Mouse (Mus musculus) liver, embryonic 15.5 days (tissue): ENCODE data around the gene 2010111I01Rik. TPM values are rescaled to one million over a fixed set of nuclear protein-coding genes. Genes with fewer than 3 reads are reported as not detected.
A peak's percentile ranks its signal among the peaks of the same experiment; 100 is the strongest.

Source experiments
- ATAC-seq: fragments of 200-750 bp; cut with Nextera tagmentation; 2 replicates; pipeline ENCODE4 v1.8.0; 2017; ENCODE audit warnings: moderate number of reproducible peaks, mild to moderate bottlenecking, moderate library complexity; ENCODE audit not compliant: insufficient read depth
- H3K27ac ChIP-seq: fragments of 300-500 bp; sonication (generic); replicated peaks from 2 replicates; pipeline ENCODE4 v1.5.1; 2015; ENCODE audit warnings: mild to moderate bottlenecking, inconsistent platforms
- H3K27me3 ChIP-seq: fragments of 300-500 bp; sonication (generic); 2 replicates; pipeline ENCODE4 v1.6.1; 2015; ENCODE audit warnings: mild to moderate bottlenecking, inconsistent platforms
- H3K36me3 ChIP-seq: fragments of 300-500 bp; sonication (generic); replicated peaks from 2 replicates; pipeline ENCODE4 v1.6.1; 2015; ENCODE audit warnings: moderate library complexity, mild to moderate bottlenecking, inconsistent platforms
- H3K4me1 ChIP-seq: fragments of 300-500 bp; sonication (generic); replicated peaks from 2 replicates; pipeline ENCODE4 v1.6.1; 2015; ENCODE audit warnings: inconsistent platforms
- H3K4me2 ChIP-seq: fragments of 300-500 bp; sonication (generic); 2 replicates; pipeline ENCODE4 v1.6.1; 2015; ENCODE audit warnings: moderate library complexity, mild to moderate bottlenecking, inconsistent platforms
- H3K4me3 ChIP-seq: fragments of 300-500 bp; sonication (generic); replicated peaks from 2 replicates; pipeline ENCODE4 v1.5.1; 2015; ENCODE audit warnings: mild to moderate bottlenecking, inconsistent platforms
- H3K9ac ChIP-seq: fragments of 300-500 bp; sonication (generic); 2 replicates; pipeline ENCODE4 v1.6.1; 2015; ENCODE audit warnings: moderate library complexity, mild to moderate bottlenecking, inconsistent platforms
- H3K9me3 ChIP-seq: fragments of 300-500 bp; sonication (generic); replicated peaks from 2 replicates; pipeline ENCODE4 v1.6.1; 2016; ENCODE audit warnings: inconsistent platforms
- WGBS: fragments of 180-500 bp; shearing (Covaris S2); methylation state at CpG from one replicate; pipeline ENCODE4 v1.1.7; 2015; ENCODE audit warnings: mixed read lengths; ENCODE audit not compliant: insufficient replicate concordance; 5-methylcytosine and 5-hydroxymethylcytosine counted together
- polyA plus RNA-seq: library from polyadenylated mRNA; unstranded; fragments of >200 nt; fragmentation: Nextera tagmentation; extraction: Ambion mirVana; gene quantifications from 2 replicates; pipeline ENCODE4 v1.2.1, GENCODE M21; 2015

Gene 2010111I01Rik
- polyA plus RNA-seq, 1 experiment from 2014 or later = 14.6 TPM

- H3K4me3 ChIP-seq = no peak overlapping the region
- peaks cover 3% of the 10 kb centered on the region; the same call in 1 of the 2 replicates for H3K4me1 ChIP-seq
- no peak for ATAC-seq
- no peak overlapping the region for H3K9ac ChIP-seq
- no peaks in the 10 kb centered on the region for H3K9me3 ChIP-seq
- 66% methylated on average over 8 of the region's 8 CpGs for WGBS
- H3K4me2 ChIP-seq = no peak overlapping the region
- H3K27me3 ChIP-seq = no peaks in the 10 kb centered on the region
- no peaks in the 10 kb centered on the region for H3K36me3 ChIP-seq
- 0 out of 2 replicates have a peak overlapping the region, but pooled peaks have one; percentile 35 for H3K27ac ChIP-seq
Observed at GRCm38 (mm10) chr13:63097440-63097930, 132.8 kb downstream of the 2010111I01Rik start.

GRCm38 (mm10) chr13:63101761-63102160, 137.1 kb downstream of the 2010111I01Rik start:
- H3K4me2 ChIP-seq = no peak overlapping the region
- H3K27ac ChIP-seq = no peak overlapping the region
- H3K9me3 ChIP-seq = no peaks in the 10 kb centered on the region
- H3K36me3 ChIP-seq = no peaks in the 10 kb centered on the region
- H3K27me3 ChIP-seq = no peaks in the 10 kb centered on the region
- no peak overlapping the region for H3K9ac ChIP-seq
- ATAC-seq = no peak
- no peaks in the 10 kb centered on the region; the same call in 1 of the 2 replicates for H3K4me1 ChIP-seq
- 67% methylated on average over 12 of the region's 12 CpGs for WGBS
- H3K4me3 ChIP-seq = no peak overlapping the region

- Histone ChIP-seq H3K9ac (no peak overlapping the region), H3K36me3 (no peaks in the 10 kb centered on the region), H3K4me1 (no peaks in the 10 kb centered on the region), H3K9me3 (no peaks in the 10 kb centered on the region), H3K4me3 (no peak overlapping the region), H3K27me3 (no peaks in the 10 kb centered on the region), H3K27ac (no peak overlapping the region), H3K4me2 (no peak overlapping the region)
- WGBS = 51% methylated on average over 8 of the region's 8 CpGs
- ATAC-seq = no peak
Observed at GRCm38 (mm10) chr13:63102848-63103585, 138.3 kb downstream of the 2010111I01Rik start.

GRCm38 (mm10) chr13:63106574-63106973, 141.9 kb downstream of the 2010111I01Rik start:
- 63% methylated on average over 2 of the region's 2 CpGs for WGBS
- no peak overlapping the region for H3K4me2 ChIP-seq
- no peak overlapping the region for H3K27ac ChIP-seq

DNA sequence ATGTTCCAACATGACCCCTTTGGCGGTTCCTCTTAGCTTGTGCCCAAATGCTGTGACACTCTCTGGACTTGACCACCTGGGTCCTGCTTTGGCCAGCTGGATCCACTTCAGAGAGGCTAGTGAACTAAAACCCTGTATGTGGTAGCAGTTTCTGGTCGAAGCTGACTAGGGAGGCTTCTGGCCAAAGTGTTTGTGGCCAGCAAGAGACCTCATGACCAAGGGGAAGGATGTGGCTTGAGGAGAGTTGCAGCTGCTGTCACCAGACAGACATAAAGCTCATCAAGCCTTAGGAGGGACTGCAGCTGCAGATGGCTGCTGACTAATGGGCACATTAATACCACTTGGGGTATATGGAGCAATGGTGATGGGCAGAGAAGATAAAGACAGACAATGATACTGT, 143.9 kb downstream of the 2010111I01Rik start:
- Histone ChIP-seq H3K9ac (no peak overlapping the region), H3K4me2 (no peak overlapping the region), H3K27ac (no peak overlapping the region), H3K4me3 (no peak overlapping the region), H3K27me3 (no peaks in the 10 kb centered on the region), H3K4me1 (peaks cover 11% of the 10 kb centered on the region; the same call in 1 of the 2 replicates), H3K36me3 (no peaks in the 10 kb centered on the region), H3K9me3 (no peaks in the 10 kb centered on the region)
- ATAC-seq = no peak
- WGBS = 26% methylated on average over 2 of the region's 2 CpGs

More at GRCm38 (mm10) chr13:63106574-63106973, 141.9 kb downstream of the 2010111I01Rik start:
- no peak for ATAC-seq
- no peaks in the 10 kb centered on the region for H3K27me3 ChIP-seq
- H3K4me1 ChIP-seq = no peaks in the 10 kb centered on the region
- H3K9ac ChIP-seq = no peak overlapping the region
- no peak overlapping the region for H3K4me3 ChIP-seq
- no peaks in the 10 kb centered on the region for H3K9me3 ChIP-seq
- H3K36me3 ChIP-seq = no peaks in the 10 kb centered on the region

GRCm38 (mm10) chr13:63111297-63112042, 146.8 kb downstream of the 2010111I01Rik start:
- no peaks in the 10 kb centered on the region for H3K36me3 ChIP-seq
- H3K4me1 ChIP-seq = peaks cover 27% of the 10 kb centered on the region
- no peaks in the 10 kb centered on the region for H3K9me3 ChIP-seq
- no peaks in the 10 kb centered on the region for H3K27me3 ChIP-seq
- 53% methylated on average over 5 of the region's 5 CpGs for WGBS
- no peak overlapping the region for H3K9ac ChIP-seq
- no peak overlapping the region for H3K27ac ChIP-seq
- ATAC-seq = no peak
- H3K4me3 ChIP-seq = no peak overlapping the region
- H3K4me2 ChIP-seq = no peak overlapping the region

DNA sequence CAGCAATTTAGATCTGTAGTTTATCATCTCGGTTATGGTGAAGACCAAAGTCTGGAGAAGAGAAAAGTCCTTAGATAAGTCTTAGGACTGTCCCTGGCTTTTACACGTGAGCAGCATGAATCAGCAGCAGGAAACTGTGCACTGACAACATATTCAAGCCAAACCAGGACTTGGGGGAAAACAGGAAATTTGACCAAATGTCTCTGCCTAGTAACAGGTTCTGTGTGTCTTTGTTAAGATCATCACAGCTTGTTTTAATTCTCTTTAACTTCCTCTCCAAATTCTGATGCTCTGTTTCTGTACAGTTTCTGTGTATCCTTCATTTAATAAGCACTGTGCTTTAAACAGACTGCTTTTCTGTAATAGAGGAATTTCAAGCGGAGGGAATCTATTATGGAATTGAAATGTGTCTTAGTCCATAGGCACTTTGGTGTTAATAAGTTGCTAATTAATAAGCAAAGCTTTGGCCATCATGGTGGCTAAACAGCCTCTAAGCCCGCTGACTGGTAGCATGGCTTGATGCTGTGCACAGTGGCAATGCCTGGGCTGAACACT, 147.4 kb downstream of the 2010111I01Rik start:
- H3K4me1 ChIP-seq = peaks cover 27% of the 10 kb centered on the region
- H3K4me2 ChIP-seq = no peak overlapping the region
- no peak overlapping the region for H3K9ac ChIP-seq
- no peak for ATAC-seq
- no peaks in the 10 kb centered on the region for H3K9me3 ChIP-seq
- 34% methylated on average over 4 of the region's 4 CpGs for WGBS
- H3K27me3 ChIP-seq = no peaks in the 10 kb centered on the region
- H3K36me3 ChIP-seq = no peaks in the 10 kb centered on the region
- H3K27ac ChIP-seq = no peak overlapping the region
- no peak overlapping the region for H3K4me3 ChIP-seq

DNA sequence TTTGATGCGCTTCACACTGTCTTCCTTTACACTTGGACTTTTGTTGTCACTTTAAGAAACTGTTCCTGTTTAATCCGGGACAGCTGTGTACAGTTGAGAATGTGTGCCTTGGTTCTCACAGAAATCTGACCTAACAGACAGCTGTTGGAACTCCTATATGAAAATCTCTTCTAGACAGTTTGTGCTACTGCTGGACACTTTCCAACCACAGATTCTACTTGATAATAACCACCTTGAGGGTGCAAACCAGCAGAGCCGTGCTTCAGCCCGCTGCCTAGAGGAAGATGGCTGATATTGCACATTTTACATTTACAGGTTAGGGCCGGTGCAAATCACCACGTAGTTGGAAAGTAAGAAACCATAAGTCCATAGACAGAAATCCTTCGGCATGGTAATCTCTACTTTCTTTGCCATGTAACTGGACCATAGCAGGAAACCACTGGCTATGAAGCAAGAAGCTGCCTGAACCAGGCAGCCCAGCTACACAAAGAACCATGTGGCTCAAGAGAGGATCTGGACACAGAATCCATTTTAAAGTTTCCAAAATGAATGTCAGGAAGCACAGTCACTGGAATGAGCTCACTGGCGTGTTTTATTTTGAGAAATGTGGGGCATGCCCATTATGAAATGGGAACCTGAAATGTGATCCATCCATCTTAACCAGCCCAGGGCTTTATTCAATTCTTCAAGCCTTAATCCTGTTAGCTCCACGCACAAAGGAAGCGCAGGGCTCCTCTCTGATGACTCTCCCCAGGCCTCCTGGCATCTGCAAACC, 148.1 kb downstream of the 2010111I01Rik start:
- no peak overlapping the region for H3K9ac ChIP-seq
- no peak overlapping the region for H3K4me2 ChIP-seq
- H3K36me3 ChIP-seq = no peaks in the 10 kb centered on the region
- H3K27me3 ChIP-seq = no peaks in the 10 kb centered on the region
- no peaks in the 10 kb centered on the region for H3K9me3 ChIP-seq
- no peak for ATAC-seq
- WGBS = 37% methylated on average over 10 of the region's 10 CpGs
- no peak overlapping the region for H3K4me3 ChIP-seq
- H3K27ac ChIP-seq = no peak overlapping the region
- H3K4me1 ChIP-seq = peaks cover 27% of the 10 kb centered on the region

GRCm38 (mm10) chr13:63113881-63114301, 149.2 kb downstream of the 2010111I01Rik start:
- Histone ChIP-seq H3K27ac (no peak overlapping the region), H3K4me1 (peaks cover 27% of the 10 kb centered on the region), H3K4me3 (no peak overlapping the region), H3K36me3 (no peaks in the 10 kb centered on the region), H3K9ac (no peak overlapping the region), H3K9me3 (no peaks in the 10 kb centered on the region), H3K27me3 (no peaks in the 10 kb centered on the region), H3K4me2 (no peak overlapping the region)
- 14% methylated on average over 4 of the region's 4 CpGs for WGBS
- ATAC-seq = no peak

- H3K9me3 ChIP-seq = no peaks in the 10 kb centered on the region
- no peak overlapping the region for H3K4me2 ChIP-seq
- WGBS = 59% methylated on average over 3 of the region's 3 CpGs
- peaks cover 27% of the 10 kb centered on the region for H3K4me1 ChIP-seq
- H3K27ac ChIP-seq = no peak overlapping the region
- no peak overlapping the region for H3K4me3 ChIP-seq
- ATAC-seq = no peak
- no peak overlapping the region for H3K9ac ChIP-seq
- H3K27me3 ChIP-seq = no peaks in the 10 kb centered on the region
- no peaks in the 10 kb centered on the region for H3K36me3 ChIP-seq
Observed at GRCm38 (mm10) chr13:63115187-63115784, 150.6 kb downstream of the 2010111I01Rik start.
